Mouse (Mus musculus): ENCODE measurements at regions not wholly inside any gene's neighbourhood (a gene's known extent, or its start where the extent isn't known, plus 50 kb on each side); places are given as distances from the start of the nearest gene placed in this dataset.

- TF ChIP-seq CTCF (IDR thresholded peaks at IDR 0.05; ENCODE audit: low read depth): no peak
- TF ChIP-seq EP300 (IDR thresholded peaks at IDR 0.05; ENCODE audit: low read depth): no peak
These were observed 57.1 kb upstream of the Cerkl start for GRCm38 (mm10) chr2:79513726-79514125.

Measured in liver, embryonic 14.5 days (tissue).